Mouse (Mus musculus) left cerebral cortex, adult 8-10 months (tissue): ENCODE results near the gene Rab22a. TPM values are rescaled to one million over a fixed set of nuclear protein-coding genes. Genes with fewer than 3 reads are reported as not detected.
"Not testable (repeated sequence)": the region's sequence is repeated elsewhere in the genome, so short reads cannot be mapped to it uniquely, and the experiment has no call there.

Source experiments
- DNase-seq, 2 experiments: peaks; one replicate each; pipeline ENCODE4 v3.0.0; 2022; ENCODE audit warnings: low spot score in 2 of 2
- total RNA-seq, 4 experiments: library from RNA; stranded (reverse); gene quantifications; 2 replicates each; pipeline ENCODE4 v1.2.4; 2022

Gene Rab22a
- total RNA-seq, 4 experiments from 2014 or later, result 23.9 to 29.7 (median 27.3) TPM

DNA sequence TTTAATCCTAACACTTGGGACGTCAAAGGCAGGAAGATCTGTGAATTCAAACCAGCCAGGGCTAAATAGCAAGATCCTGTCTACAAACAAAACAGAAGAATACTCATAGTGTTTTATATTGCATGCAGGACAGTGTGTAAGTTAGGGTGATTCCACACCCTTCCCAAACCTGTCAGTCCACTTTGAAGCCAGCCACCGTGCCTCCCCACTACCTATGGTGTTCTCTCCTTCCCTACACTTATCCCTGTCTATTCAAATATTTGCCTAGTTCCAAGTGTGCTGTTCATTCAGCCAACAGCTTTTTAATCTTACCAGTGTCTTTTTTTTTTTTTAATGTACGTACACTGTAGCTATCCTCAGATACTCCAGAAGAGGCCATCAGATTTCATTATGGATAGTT lies 7.3 kb downstream of the Rab22a start:
- DNase-seq, result no peak

GRCm38 (mm10) chr2:173672328-173672896 lies 12.9 kb downstream of the Rab22a start:
- no peak for DNase-seq

- no peak for DNase-seq
These were observed 13.9 kb downstream of the Rab22a start for GRCm38 (mm10) chr2:173673469-173673868.

DNA sequence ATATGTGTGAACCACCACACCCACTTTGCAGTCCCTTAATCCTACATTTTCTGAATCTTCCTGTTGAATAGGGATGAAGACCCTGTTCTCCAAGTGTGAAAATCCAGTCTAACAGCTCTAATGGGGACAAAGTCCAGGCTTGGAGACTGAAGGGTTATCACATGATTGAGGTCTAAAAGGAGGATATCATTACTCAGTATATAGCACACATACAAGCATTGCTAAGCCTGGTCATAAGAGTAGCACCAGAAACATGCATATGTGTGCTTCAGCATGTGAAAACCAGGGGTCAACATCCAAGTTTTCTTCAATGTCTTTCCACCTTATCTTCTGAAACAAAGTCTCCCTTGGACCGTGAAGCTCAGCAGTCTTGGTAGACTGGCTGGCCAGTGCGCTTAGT lies 19.0 kb downstream of the Rab22a start:
- no peak for DNase-seq

- DNase-seq, result no peak
These were observed 19.7 kb downstream of the Rab22a start for GRCm38 (mm10) chr2:173679217-173679616.

DNA sequence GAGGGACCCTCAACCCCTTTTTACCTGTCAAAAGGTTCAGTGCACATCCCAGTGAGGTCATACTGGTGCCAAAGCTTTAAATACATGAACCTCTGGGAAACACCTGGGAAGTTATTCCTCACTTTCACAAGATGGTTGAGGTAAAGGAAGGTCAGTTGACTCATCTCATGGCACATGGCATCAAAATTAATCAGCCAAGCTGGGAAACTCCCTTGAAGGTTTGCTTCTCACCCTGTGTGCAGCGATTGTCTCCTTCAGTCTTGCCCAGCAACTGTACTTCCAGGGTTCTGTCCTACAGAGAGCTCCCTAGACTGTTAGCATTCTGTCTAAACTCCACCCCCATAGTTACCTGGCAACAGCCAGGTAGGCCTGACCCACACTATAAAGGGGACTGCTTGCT lies 20.6 kb downstream of the Rab22a start:
- no peak for DNase-seq

- no peak for DNase-seq
These were observed 23.2 kb downstream of the Rab22a start for GRCm38 (mm10) chr2:173682773-173683172.

- no peak for DNase-seq
These were observed 26.3 kb downstream of the Rab22a start for GRCm38 (mm10) chr2:173685781-173686361.

DNA sequence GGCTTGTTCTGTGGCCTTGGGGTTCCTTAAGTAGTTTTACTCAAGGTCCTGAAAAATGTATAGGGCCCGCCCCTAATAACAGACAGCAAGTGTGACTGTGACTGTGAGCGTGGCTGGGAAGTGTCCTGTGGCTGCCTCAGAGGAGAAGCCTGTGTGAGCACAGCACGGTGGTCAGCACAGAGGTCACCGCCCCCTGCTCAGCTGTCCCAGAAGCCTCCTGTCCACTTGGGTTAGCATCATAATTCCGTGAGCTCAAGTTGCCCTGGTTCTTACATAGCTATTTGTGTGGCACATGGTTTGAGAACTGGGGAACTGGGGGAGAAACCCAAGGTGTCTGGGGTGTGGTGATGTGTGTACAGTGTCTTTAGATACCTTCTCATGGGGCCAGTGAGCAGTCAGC lies 27.8 kb downstream of the Rab22a start:
- DNase-seq, result no peak

- no peak for DNase-seq
These were observed 30.3 kb downstream of the Rab22a start for GRCm38 (mm10) chr2:173689835-173690234.

- no peak for DNase-seq
These were observed 32.2 kb downstream of the Rab22a start for GRCm38 (mm10) chr2:173691748-173692147.

DNA sequence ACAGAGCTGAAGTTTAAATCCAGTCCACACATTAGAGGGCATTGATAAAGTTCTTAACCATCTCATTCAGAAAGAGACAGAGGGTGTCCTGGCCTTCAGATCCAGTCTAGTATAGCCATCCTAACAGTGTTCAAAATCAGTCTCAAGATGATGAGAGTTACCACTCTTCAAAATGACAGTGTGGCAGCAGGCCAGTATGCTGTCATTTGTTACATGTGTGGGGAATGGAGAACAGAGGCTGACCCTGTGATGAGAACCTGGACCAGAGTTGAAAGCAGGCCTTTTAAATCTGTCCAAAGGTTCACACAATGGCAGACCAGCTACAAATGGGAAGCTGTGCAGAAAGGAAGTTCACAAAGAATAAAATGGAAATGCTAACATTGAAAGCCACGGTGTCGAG lies 33.1 kb downstream of the Rab22a start:
- no peak for DNase-seq

DNA sequence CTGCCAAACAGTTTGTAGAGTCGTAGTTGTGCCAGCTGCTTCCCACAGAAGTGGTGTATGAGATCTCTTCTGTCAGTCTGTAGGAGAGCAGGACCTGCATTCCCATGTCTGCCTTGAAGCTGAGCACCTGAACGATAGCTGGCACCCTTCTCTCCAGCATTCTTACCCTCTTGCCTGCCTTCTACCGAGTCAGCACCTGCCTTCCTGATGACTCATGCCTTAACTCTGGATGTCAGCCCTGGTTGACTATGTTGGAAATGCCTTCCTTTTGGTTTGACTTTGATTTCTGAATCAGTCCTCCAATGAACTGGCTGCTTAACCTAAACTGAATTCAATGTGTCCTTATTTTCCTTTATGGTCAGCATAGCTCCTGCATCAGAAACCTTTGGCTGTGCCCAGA lies 39.3 kb downstream of the Rab22a start:
- no peak for DNase-seq

- DNase-seq, result no peak
These were observed 42.7 kb downstream of the Rab22a start for GRCm38 (mm10) chr2:173702096-173702866.

- DNase-seq, result no peak
These were observed 43.3 kb downstream of the Rab22a start for GRCm38 (mm10) chr2:173702867-173703237.

DNA sequence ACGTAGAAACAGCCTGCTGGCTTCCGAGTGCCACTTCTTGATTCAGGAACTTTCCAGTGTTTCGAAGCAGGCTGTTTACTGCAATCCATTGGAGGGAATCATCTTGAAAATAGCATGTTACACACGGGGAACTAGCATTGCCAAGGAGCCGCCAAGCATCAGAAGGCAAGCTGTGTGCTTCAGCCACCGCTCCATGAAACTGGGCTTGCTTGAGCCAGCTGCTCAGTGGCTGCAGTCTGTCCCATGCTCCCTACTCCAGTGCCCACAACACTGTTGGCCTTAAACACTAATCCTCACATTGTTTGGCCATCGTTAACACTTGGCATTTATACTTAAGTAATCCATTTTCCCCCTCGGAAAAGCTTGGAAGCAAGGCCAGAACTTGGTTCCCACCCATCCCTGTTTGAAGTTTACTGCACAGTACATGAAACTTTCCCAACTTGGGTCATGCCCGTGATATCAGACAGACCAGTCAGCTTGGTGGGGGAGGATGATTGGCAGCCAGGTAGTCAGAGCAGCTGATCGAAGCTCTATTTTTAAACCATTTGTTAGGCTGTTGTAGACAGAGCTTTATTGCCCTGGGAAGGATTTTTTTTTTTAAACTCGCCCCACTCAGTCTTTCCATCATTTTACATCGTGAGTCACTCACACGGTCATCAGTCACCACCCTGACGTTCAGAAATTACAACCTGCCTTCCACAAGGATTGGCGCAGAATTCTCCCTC lies 46.4 kb downstream of the Rab22a start:
- no peak for DNase-seq

GRCm38 (mm10) chr2:173707626-173708025 lies 48.1 kb downstream of the Rab22a start:
- not testable (repeated sequence) for DNase-seq

DNA sequence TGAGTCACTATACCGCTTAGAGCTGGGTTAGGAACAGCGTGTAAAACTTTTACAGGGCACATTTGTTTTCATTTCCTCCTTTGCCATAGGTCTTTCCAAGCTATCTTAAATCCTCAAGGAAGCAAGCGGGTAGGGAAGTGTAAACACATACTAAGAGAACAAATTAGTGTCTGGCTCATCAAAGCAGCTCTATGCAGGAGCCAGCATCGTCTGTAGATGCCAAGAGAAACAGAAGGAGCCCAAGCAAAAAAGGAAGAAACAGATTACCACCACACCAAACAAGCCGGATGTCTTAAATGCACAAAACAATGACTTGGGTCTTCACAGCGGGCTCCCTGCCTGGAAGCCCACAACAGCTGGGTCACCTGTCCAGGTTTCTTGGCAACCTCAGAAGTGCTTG lies 50.6 kb downstream of the Rab22a start:
- no peak for DNase-seq

DNA sequence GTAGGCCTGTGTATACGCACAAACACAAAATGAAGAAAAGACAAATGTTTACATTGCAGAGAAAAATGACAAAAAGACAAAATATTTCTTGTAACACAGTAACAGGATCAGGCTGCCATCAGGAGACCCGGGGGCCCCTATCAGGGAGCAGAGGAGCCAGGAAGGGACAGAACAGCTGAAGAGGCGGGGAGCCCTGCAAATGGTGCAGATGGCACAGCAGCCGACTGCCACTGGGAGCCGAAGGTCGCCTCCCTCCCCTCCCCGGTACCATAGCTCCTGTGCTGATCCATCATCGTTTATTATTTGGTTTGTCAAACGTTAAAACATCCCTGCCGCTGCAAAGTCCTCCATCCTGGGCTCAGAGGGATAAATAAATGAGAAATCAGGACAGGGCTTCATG lies 53.1 kb downstream of the Rab22a start:
- no peak for DNase-seq

GRCm38 (mm10) chr2:173713241-173713640 lies 53.7 kb downstream of the Rab22a start:
- DNase-seq, result no peak

- DNase-seq, result no peak
These were observed 55.2 kb downstream of the Rab22a start for GRCm38 (mm10) chr2:173714620-173715218.

DNA sequence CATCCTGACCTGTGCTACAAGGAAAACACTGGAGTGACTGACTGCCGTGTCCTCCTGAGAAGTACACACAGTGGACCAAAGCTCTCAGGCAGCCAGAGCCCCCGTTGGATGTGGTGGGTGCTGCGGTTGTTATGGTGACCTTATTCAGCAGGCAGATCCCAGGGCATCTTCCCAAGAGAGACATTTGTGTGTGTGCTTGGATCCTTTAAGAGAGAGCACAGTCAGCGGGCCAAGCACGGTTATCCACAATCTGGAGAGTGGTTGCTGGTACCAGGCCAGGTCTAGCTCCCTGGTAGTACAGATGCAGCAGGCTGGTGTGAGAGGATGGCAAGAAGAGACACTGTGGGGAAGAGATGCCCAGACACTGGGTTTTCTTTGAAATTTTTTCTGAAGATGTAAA lies 57.4 kb downstream of the Rab22a start:
- no peak for DNase-seq
